Mouse (Mus musculus) limb, embryonic 10.5 days (tissue): ENCODE measurements around the gene Jade3. TPM values are rescaled to one million over a fixed set of nuclear protein-coding genes. Genes with fewer than 3 reads are reported as not detected.
"Not testable (repeated sequence)": the region's sequence is repeated elsewhere in the genome, so short reads cannot be mapped to it uniquely, and the experiment has no call there.

Experiments used
- DNase-seq: peaks from one replicate; pipeline ENCODE4 v3.0.0-alpha.2; 2017; ENCODE audit warnings: low spot score
- H3K27ac ChIP-seq: fragments of 300-500 bp; sonication (generic); 2 replicates; pipeline ENCODE4 v1.5.1; 2016; ENCODE audit warnings: mild to moderate bottlenecking
- H3K27me3 ChIP-seq: fragments of 300-500 bp; sonication (generic); 2 replicates; pipeline ENCODE4 v1.6.1; 2016; ENCODE audit warnings: low read depth, mild to moderate bottlenecking; ENCODE audit not compliant: poor library complexity, severe bottlenecking
- H3K36me3 ChIP-seq: fragments of 300-500 bp; sonication (generic); 2 replicates; pipeline ENCODE4 v1.6.1; 2016; ENCODE audit warnings: mild to moderate bottlenecking, moderate library complexity
- H3K4me1 ChIP-seq: fragments of 300-500 bp; sonication (generic); 2 replicates; pipeline ENCODE4 v1.6.1; 2016
- H3K4me3 ChIP-seq: fragments of 300-500 bp; sonication (generic); 2 replicates; pipeline ENCODE4 v1.5.1; 2016; ENCODE audit warnings: mild to moderate bottlenecking, moderate library complexity
- H3K9me3 ChIP-seq: fragments of 300-500 bp; sonication (generic); replicated peaks from 2 replicates; pipeline ENCODE4 v1.6.1; 2016; ENCODE audit warnings: mild to moderate bottlenecking
- WGBS: fragments of 180-500 bp; shearing (Covaris S2); methylation state at CpG from one replicate; pipeline ENCODE4 v1.1.7; 2016; 5-methylcytosine and 5-hydroxymethylcytosine counted together
- polyA plus RNA-seq: library from polyadenylated mRNA; unstranded; fragments of >200 nt; fragmentation: Nextera tagmentation; extraction: Ambion mirVana; gene quantifications from 2 replicates; pipeline ENCODE4 v1.2.1, GENCODE M21; 2016

Jade3 gene
- 11.7 and 12.6 TPM in 2 replicates for polyA plus RNA-seq

DNA sequence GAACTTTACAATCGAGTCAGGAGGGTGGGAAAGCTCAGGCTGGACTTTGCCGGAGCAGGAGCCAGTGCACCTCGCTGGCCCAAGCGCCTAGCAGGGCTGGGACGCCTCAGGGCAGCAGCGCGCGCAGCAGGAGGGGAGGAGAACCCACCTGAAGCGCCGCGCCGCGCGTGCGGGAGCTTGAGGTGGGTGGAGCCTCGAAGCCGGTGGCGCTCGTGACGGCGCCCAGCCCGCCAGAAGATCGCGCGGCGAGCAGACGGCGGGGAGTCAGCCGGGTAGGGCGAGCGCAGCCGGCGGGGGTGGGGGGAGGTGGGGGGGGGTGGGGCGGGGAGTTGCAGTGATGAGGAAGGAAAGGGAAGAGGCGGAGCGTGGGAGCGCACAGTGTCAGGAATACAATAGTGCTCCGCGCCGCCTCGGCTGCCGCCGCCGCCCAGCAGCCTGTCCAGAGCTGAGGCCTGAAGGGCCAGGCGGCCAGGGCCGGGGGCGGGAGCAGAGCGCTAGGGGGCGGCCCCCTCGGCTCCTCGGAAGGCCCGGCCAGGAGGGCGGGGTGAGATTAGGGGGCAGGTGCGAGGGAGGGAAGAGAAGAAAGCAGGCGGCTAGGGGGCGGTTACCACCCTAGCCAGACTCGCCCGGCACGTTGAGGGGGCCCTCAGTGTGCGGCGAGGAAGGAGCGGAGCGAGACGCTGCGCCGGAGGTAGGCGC lies at the start of gene Jade3:
TSS of gene Jade3 (plus strand) at position 549 of the 699 bp plus-strand sequence.
- WGBS = 5% methylated on average over 34 of the region's 67 CpGs
- Histone ChIP-seq H3K4me3 (peak within 1 kb of the TSS; percentile 69), H3K4me1 (no peaks in the 10 kb centered on the region), H3K36me3 (peaks cover 5% of the 10 kb centered on the region; the same call in 1 of the 2 replicates), H3K9me3 (no peaks in the 10 kb centered on the region), H3K27me3 (no peaks in the 10 kb centered on the region), H3K27ac (peak within 1 kb of the TSS; percentile 91)
- peak; percentile 79 for DNase-seq

DNA sequence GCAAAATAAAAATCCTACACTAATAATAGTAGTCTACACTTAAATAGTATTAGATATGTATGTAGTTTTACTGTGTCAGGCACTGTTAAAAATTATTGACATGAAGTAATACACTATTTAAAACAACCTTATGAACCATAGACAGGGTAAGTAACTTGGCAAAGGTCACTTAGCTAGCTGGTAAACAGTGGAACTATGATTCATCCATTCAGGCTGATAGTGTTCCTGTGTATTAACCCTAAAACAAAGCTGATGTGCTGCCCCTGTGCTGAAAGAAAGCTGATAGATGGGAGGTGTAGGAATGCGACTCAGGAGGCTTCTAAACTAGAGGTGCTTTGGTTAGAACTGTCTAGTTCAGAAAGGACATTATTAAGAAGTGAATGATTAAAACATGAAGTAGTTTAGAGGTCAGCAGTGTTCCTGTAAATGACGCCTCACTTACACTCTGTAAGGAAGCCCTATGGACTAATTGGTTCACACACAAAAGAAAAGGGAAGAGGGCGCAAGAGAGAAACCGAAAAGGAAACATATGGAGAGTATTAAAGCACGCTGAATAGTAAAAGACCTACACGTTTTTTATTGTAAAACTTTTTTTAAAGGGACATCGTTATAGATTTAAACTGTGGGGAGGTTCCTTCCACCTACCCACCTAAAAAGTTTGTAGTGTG lies 46.0 kb upstream of the Jade3 start:
- Histone ChIP-seq H3K4me3 (no peak overlapping the region), H3K36me3 (peaks cover 10% of the 10 kb centered on the region), H3K9me3 (no peaks in the 10 kb centered on the region), H3K27ac (no peak overlapping the region), H3K27me3 (no peaks in the 10 kb centered on the region), H3K4me1 (no peaks in the 10 kb centered on the region)
- 51% methylated on average over 7 of the region's 7 CpGs for WGBS
- DNase-seq = no peak

DNA sequence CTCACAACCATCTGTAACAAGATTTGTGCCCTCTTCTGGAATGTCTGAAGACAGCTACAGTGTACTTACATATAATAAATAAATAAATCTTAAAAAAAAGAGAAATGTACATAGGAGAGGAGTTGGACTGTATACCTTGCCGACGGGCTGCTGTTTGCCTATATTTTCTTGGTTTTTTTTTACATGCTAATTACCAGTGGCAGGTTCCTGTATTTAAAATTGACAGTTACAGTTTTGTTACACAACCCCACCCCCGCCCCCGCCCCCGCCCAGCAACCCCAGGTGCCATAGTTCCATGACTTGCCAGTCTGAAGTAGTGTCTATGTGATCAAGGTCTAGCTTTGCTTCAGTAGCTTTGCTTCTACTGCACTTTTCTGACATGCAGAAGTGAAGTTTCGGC lies 43.2 kb upstream of the Jade3 start:
- 90% methylated on average over 6 of the region's 6 CpGs for WGBS
- Histone ChIP-seq H3K4me1 (no peaks in the 10 kb centered on the region), H3K36me3 (peaks cover 7% of the 10 kb centered on the region), H3K9me3 (no peaks in the 10 kb centered on the region), H3K27ac (no peak overlapping the region), H3K27me3 (no peaks in the 10 kb centered on the region), H3K4me3 (no peak overlapping the region)
- DNase-seq = no peak

DNA sequence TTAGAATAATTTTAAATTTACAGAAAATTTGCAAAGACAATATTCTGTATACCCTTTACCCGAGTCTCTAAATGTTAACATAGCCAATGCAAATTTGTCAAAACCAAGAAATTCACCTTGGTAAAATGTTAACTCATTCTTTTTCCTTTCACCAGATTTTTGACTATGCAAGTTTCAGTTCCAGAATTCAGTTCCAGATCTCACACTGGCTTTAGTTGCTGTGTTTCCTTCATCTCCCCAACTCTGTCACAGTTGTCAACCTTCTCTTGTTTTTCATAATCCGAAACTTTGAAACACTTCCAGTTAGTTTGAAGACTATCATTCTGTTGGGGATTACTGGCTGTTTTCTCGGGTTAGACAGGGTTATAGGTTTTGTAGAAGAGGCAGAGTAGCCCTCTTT lies 38.5 kb upstream of the Jade3 start:
- H3K27ac ChIP-seq = no peak overlapping the region
- no peak overlapping the region for H3K4me3 ChIP-seq
- no peak for DNase-seq
- no peaks in the 10 kb centered on the region for H3K27me3 ChIP-seq
- no peaks in the 10 kb centered on the region for H3K4me1 ChIP-seq
- H3K9me3 ChIP-seq = no peaks in the 10 kb centered on the region
- 83% methylated on average over 3 of the region's 3 CpGs for WGBS
- H3K36me3 ChIP-seq = peaks cover 6% of the 10 kb centered on the region

DNA sequence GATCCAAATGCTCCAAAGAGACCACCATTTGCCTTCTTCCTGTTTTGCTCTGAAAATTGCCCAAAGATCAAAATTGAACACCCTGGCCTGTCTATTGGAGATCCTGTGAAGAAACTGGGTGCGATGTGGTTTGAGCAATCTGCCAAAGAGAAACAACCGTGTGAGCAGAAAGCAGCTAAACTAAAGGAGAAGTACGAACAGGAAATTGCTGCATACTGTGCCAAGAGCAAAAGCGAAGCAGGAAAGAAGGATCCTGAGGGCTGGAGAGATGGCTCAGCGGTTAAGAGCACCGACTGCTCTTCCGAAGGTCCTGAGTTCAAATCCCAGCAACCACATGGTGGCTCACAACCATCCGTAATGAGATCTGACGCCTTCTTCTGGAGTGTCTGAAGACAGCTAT lies 33.5 kb upstream of the Jade3 start:
- not testable (repeated sequence) for H3K27me3 ChIP-seq

DNA sequence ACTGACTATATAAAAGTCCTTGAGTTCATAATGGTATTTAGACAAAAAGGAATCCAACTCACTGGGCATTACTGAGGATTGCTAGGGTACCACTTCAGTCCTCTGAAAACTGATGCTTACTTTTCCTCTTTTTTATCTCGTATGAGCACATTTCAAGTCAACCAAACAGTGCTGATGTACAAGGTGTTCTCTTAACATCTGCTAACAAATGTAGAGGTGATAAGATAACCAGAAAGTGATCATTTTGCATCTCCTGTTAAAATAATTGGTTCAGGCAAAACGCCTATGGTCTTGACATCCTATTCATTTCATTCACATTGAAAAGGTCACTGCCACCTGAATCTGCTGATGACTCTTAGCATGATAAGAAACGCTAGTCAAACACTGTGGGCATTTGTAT lies 32.5 kb upstream of the Jade3 start:
- 76% methylated on average over 3 of the region's 3 CpGs for WGBS
- Histone ChIP-seq H3K4me3 (no peak overlapping the region), H3K36me3 (no peaks in the 10 kb centered on the region), H3K9me3 (no peaks in the 10 kb centered on the region), H3K27ac (no peak overlapping the region), H3K4me1 (no peaks in the 10 kb centered on the region), H3K27me3 (no peaks in the 10 kb centered on the region)
- DNase-seq = no peak

More for the DNA sequence above, 33.5 kb upstream of the Jade3 start:
- H3K27ac ChIP-seq, H3K4me1 ChIP-seq, H3K4me3 ChIP-seq, DNase-seq, H3K9me3 ChIP-seq, H3K36me3 ChIP-seq: not testable (repeated sequence)
- 93% methylated on average over 9 of the region's 9 CpGs for WGBS

DNA sequence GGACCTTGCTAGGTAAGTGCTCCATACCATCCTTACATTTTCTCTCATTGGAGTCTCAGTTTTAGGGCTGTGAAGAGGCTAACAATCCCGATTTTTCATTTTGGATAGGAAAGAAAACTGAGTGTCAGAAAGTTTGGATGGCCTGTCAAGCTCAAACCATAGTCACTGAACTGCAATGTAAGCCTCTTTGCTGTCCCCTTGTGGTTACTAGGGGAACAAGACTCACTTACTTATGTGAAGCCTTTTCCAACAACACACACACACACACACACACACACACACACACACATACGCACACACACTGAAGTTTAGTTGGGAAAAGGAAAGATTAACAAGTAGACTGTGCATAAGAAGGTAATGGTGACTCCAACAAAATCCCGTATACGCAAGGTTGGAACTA lies 21.4 kb upstream of the Jade3 start:
- Histone ChIP-seq H3K4me1 (no peaks in the 10 kb centered on the region), H3K4me3 (no peak overlapping the region), H3K27me3 (no peaks in the 10 kb centered on the region), H3K27ac (no peak overlapping the region), H3K36me3 (no peaks in the 10 kb centered on the region), H3K9me3 (no peaks in the 10 kb centered on the region)
- DNase-seq = no peak
- 90% methylated on average over 4 of the region's 4 CpGs for WGBS

DNA sequence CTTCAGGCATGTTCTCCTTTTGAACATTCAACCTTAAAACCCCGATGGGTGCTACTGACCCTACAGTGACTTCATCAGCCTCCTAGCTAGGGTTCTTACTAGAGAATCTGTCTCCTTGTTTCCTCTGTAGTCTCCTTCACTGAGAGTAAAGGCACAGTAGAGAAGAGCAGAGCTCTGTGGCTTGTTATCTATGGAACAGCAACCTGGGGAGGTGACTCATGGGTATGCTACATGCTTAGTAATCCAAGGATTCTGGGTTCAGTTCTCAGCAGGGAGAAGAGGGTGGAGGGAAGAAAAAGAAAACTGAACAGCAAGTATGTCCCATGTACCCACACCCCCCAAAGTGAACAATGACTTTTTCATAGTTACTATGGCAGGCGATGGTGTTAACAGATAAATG lies 18.6 kb upstream of the Jade3 start:
- no peaks in the 10 kb centered on the region for H3K27me3 ChIP-seq
- H3K9me3 ChIP-seq = no peaks in the 10 kb centered on the region
- no peak overlapping the region for H3K27ac ChIP-seq
- 96% methylated on average over 2 of the region's 2 CpGs for WGBS
- no peaks in the 10 kb centered on the region for H3K36me3 ChIP-seq
- H3K4me1 ChIP-seq = no peaks in the 10 kb centered on the region
- H3K4me3 ChIP-seq = no peak overlapping the region
- DNase-seq = no peak

DNA sequence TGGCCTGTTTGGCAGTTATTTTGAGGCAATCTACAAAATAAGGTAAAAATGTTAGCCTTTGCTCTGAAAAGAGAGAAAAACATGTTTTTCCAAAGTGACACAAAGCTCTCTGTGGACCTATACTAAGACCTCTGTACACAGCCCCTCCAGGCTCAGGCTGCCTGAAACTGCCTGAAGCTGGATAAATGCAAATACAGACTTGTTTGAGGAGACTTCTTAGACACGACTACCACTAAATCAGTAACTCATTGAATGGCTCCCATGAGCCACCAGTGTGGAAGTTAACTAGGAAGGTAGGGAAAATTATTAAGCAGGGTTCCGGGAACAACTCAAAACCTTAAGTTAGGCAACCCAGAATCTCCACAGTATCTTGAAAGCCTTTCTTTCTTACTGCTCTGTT lies 17.8 kb upstream of the Jade3 start:
- Histone ChIP-seq H3K27ac (no peak overlapping the region), H3K36me3 (no peaks in the 10 kb centered on the region), H3K4me3 (no peak overlapping the region), H3K27me3 (no peaks in the 10 kb centered on the region), H3K4me1 (no peaks in the 10 kb centered on the region), H3K9me3 (no peaks in the 10 kb centered on the region)
- no peak for DNase-seq
- 86% methylated on average over 2 of the region's 2 CpGs for WGBS

DNA sequence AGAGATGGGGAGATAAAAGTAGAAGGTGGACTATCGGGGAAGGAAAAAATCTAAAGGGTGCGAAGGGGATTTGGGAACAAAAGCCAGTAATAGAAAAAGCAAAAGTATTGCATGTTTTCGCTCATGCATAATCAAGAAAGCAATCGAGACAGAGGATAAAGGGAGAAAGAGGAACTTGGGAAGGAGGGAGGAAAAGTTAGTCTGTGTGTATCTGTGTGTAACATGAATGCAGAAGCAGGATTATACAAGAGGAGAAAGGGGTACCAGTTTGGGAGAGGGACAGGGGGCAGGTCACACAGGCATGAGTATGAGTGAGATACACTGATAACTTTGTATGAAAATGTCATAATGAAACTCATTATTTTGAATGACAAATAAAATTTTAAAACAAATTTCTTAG lies 14.1 kb upstream of the Jade3 start:
- H3K4me1 ChIP-seq = no peaks in the 10 kb centered on the region
- H3K27me3 ChIP-seq = no peaks in the 10 kb centered on the region
- no peaks in the 10 kb centered on the region for H3K9me3 ChIP-seq
- no peak overlapping the region for H3K27ac ChIP-seq
- no peaks in the 10 kb centered on the region for H3K36me3 ChIP-seq
- DNase-seq = no peak
- no peak overlapping the region for H3K4me3 ChIP-seq
- WGBS = 94% methylated on average over 4 of the region's 4 CpGs

DNA sequence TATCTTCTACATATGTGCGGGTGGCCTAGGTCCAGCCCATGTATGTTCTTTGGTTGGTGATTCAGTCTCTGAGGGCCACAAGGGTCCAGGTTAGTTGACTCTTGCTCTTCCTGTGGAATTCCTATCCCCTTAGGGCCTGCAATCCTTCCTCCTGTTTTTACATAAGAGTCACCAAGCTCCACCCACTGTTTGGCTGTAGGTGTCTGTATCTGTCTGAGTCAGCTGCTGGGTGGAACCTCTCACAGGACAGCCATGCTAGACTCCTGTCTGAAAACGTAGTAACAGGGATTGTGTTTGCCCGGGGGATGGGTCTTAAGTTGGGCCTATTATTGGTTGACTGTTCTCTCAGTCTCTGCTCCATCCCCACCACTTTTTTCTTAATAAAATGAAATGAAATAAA lies 13.3 kb upstream of the Jade3 start:
- 82% methylated on average over 3 of the region's 3 CpGs for WGBS
- Histone ChIP-seq H3K4me1 (no peaks in the 10 kb centered on the region), H3K27me3 (no peaks in the 10 kb centered on the region), H3K9me3 (no peaks in the 10 kb centered on the region), H3K27ac (no peak overlapping the region), H3K4me3 (no peak overlapping the region), H3K36me3 (no peaks in the 10 kb centered on the region)
- DNase-seq = no peak

DNA sequence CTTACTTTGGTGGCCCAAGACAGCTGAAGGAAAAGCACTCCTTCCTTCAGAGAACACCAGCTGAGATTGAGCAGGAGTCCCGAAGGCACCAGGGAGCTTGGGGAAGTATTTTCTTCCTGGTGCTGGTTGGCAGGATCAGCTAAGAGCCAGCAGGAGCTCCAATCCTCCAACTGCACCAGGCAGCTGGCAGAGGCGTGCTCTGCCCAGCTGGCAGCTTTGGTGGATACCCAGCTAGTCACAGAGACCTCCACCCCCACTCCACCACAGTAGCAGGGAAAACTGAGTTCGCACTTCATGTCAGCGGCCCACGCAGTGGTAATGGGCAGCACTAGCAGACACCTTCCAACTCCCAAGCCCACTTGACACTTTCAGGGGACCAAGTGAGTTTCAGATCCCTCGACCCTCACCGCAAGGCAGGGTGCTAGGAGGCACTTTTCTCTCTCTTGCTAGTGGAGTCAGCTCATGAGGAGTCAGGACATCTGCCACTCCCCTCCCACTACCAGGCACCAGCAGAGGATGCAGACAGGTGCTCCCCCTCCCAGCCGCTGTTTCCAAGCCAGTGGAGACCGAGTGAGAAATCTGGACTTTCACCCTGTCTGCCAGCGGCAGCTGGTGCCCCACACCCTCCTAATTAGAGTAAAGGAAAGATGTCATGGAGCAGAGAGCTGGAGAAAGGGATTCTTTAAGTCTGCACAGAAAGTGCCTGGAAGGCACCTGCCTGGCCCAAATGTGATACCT lies 10.4 kb upstream of the Jade3 start:
- Histone ChIP-seq H3K4me1 (no peaks in the 10 kb centered on the region), H3K36me3 (no peaks in the 10 kb centered on the region), H3K27me3 (no peaks in the 10 kb centered on the region), H3K9me3 (no peaks in the 10 kb centered on the region), H3K4me3 (no peak overlapping the region), H3K27ac (no peak overlapping the region)
- DNase-seq = no peak
- 59% methylated on average over 10 of the region's 10 CpGs for WGBS

DNA sequence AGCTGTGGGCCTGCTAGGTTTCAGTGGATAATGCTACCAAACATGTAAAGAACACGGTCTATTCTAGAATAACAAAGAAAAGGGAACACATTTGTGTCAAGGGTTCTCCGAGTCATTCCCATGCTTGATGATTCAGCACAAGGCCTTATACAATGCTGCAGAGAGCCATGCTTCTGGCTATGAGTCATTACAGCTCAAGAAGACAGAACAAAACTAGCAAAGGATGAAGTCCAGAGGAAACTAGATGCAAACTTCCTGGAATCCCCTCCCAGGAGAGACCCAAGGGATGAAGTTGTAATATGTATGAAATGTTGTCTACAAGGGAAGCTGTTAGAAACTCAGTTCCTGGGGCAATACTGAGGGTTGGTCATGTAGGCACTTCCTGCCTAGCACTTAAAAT lies 7.0 kb upstream of the Jade3 start:
- Histone ChIP-seq H3K27me3 (no peaks in the 10 kb centered on the region), H3K36me3 (no peaks in the 10 kb centered on the region), H3K9me3 (no peaks in the 10 kb centered on the region), H3K4me1 (no peaks in the 10 kb centered on the region), H3K27ac (no peak overlapping the region), H3K4me3 (no peak overlapping the region)
- no peak for DNase-seq
- 93% methylated on average over 2 of the region's 2 CpGs for WGBS
